Mouse (Mus musculus) hematopoietic stem cell, adult 5-6 weeks (primary cell): Measurements from ENCODE around the gene St8sia1. TPM values are rescaled to one million over a fixed set of nuclear protein-coding genes. Genes with fewer than 3 reads are reported as not detected.

Source experiments
- total RNA-seq: library from RNA; stranded (forward); fragments of 172-1452, 232-1000 nt; gene quantifications from 2 replicates; pipeline ENCODE4 v1.2.3, GENCODE M21; 2017

St8sia1 gene
- total RNA-seq, 1 experiment from 2014 or later, result 0.65 TPM

Other genes starting within 250 kb of the St8sia1 start
- gene Cmas, start 207.8 kb downstream of the St8sia1 start, total RNA-seq, result 78.5 and 109 TPM in 2 replicates
- gene Sult6b2, start 159.9 kb downstream of the St8sia1 start, total RNA-seq, result not detected in 2 replicates
- 43.1 and 45.3 TPM in 2 replicates for gene C2cd5, start 135.7 kb upstream of the St8sia1 start, total RNA-seq
- 110 and 119 TPM in 2 replicates for gene Etnk1, start 202.8 kb upstream of the St8sia1 start, total RNA-seq